Mouse (Mus musculus): ENCODE results near the gene Dhx29.

- TF ChIP-seq CTCF (conservative IDR thresholded peaks at IDR 0.05; ENCODE audit: low read length) (no peak), NANOG (IDR thresholded peaks at IDR 0.05; ENCODE audit: borderline replicate concordance, low read length) (no peak), POU5F1 (IDR thresholded peaks at IDR 0.05; ENCODE audit: borderline replicate concordance, low read length) (no peak)
Measured at GRCm38 (mm10) chr13:112986451-112986950, 59.2 kb downstream of the Dhx29 start.
